Mouse (Mus musculus): ENCODE results near the gene Nsf.

Nsf gene

GRCm38 (mm10) chr11:103941351-103941750, 12.5 kb downstream of the Nsf start:
- DNase-seq (ENCODE audit: low read depth, low spot score) = no peak

DNA sequence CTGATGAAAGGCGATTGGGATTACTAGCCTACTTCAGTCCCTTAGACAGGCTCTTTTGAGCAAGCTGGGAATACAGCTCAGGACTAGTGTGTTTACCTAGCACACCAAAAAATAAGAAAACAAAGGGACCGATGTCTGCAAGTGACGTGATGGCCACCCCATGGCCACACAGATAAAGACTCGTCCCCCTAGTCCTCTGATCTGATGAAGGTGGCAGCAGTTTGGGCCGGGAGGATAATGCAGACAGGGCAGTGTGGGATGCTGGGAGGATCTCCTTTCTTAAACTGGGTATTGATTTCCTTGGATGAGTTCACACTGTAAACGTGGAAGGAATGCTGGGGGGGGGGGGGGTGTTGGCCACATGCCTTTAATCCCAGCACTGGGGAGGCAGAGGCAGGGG, 13.0 kb downstream of the Nsf start:
- no peak for DNase-seq (ENCODE audit: low read depth, low spot score)

GRCm38 (mm10) chr11:103937976-103938728, 15.7 kb downstream of the Nsf start:
- DNase-seq (ENCODE audit: low read depth, low spot score) = no peak

- DNase-seq (ENCODE audit: low read depth, low spot score) = no peak
Measured at GRCm38 (mm10) chr11:103937451-103937850, 16.4 kb downstream of the Nsf start.

- no peak for DNase-seq (ENCODE audit: low read depth, low spot score)
Measured at GRCm38 (mm10) chr11:103935717-103936116, 18.1 kb downstream of the Nsf start.

DNA sequence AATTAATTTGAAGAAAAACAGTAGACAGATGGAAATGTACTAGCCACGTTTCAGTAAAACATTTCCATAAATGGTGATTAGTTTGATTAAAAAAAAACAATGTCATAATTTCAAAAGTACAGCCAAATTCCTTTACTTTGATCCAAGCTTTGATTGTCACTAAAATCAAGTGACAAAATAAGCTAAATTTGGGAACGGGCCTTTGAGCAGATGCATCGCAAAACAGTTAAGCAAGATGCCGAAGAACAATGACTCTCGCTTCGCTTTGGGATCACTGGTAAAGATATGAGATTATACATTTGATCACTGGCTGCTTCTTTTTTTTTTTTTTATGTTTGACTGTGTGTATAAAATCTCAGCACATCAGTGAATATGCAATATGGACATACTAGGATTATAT, 20.0 kb downstream of the Nsf start:
- DNase-seq (ENCODE audit: low read depth, low spot score) = no peak

DNA sequence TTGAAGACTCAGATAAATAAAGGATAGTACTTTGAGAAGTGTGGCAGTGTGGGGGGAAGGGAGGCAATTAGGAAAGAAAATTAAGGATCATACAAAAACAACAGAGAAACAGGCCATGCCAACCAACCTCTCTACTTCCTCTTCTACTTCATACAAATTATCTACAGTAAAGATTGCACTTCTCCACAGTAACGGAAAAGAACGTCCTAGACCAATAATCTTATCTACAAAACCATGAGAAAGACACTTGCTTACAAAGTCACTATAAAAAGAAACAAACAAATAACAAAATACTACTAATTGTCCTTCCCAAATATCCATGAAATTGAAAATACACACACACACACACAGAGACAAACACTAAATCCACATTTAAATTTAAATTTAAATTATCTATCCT, 29.9 kb downstream of the Nsf start:
- no peak for DNase-seq (ENCODE audit: low read depth, low spot score)

DNA sequence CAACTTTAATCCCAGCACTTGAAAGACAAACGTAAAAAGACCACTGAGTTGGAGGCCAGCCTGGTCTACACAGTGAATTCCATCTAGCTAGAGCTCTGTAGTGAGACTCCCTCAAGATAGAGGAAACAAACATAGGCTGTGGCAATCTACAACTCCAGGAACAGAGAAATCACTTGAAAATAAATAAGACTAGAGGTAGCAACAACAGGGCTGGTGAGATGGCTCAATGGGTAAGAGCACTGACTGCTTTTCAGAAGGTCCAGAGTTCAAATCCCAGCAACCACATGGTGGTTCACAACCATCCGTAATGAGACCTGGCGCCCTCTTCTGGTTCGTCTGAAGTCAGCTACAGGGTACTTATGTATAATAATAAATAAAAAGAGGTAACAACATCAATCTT, 30.6 kb downstream of the Nsf start:
- no peak for DNase-seq (ENCODE audit: low read depth, low spot score)

DNA sequence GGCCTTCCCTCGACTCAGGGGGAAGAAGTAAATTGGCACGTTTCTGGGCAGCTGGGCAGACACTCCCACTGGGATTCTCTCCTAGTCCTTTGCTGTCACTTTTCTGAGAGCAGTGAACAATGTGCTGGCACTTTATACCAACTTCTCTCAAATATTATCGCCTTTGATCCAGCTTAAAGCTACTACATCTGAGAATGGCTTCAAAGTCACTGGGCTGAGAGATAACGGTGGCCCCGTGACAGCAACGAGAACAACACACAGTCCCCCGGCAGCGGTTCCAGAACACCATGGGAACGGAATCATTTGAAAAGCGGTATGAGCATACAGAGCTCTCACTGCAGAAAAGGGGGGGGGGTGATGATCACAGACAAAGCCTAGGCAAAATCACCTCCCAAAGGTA, 31.0 kb downstream of the Nsf start:
- DNase-seq (ENCODE audit: low read depth, low spot score) = no peak

DNA sequence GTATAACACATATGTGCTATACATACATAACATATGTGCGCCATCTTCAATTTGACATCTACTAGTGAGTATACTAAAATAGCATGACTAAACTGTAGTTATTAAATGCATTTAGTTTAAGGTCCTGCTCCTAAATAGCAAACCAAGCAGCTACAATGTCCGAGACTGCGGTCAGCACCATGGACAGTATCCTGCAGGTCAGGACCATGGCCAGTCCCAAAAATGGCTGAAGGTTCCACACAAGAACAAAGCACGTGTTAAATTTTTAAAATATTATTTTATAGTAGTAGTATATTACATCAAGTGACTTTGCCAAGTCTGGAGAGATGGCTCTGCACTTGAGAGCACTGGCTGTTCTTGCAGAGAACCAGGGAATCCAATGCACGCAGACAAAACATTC, 33.2 kb downstream of the Nsf start:
- no peak for DNase-seq (ENCODE audit: low read depth, low spot score)

GRCm38 (mm10) chr11:103916807-103917206, 37.0 kb downstream of the Nsf start:
- no peak for DNase-seq (ENCODE audit: low read depth, low spot score)

DNA sequence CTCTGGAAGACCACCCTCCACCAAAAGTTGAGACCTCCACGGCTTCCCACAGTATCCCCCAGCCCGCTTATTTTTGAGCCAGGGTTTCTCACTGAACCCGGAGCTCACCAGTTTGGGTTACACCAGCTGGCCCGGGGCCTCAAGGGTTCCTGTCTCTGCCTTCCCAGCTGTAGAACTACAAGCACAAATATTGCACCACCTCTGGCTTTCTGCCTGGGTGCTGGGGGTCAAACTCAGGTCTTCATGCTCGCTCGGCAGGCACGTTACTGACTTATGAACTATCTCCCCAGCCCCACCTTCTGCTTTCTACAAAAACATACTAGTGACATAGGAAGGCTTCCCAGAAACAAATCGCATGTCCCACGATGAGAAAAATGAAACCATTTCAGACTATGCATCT, 38.2 kb downstream of the Nsf start:
- DNase-seq (ENCODE audit: low read depth, low spot score) = no peak

GRCm38 (mm10) chr11:103910993-103911585, 42.8 kb downstream of the Nsf start:
- DNase-seq (ENCODE audit: low read depth, low spot score) = no peak

GRCm38 (mm10) chr11:103910531-103910930, 43.3 kb downstream of the Nsf start:
- no peak for DNase-seq (ENCODE audit: low read depth, low spot score)

- DNase-seq (ENCODE audit: low read depth, low spot score) = no peak
Measured at GRCm38 (mm10) chr11:103909809-103910208, 44.0 kb downstream of the Nsf start.

- DNase-seq (ENCODE audit: low read depth, low spot score) = no peak
Measured at GRCm38 (mm10) chr11:103909396-103909795, 44.5 kb downstream of the Nsf start.

DNA sequence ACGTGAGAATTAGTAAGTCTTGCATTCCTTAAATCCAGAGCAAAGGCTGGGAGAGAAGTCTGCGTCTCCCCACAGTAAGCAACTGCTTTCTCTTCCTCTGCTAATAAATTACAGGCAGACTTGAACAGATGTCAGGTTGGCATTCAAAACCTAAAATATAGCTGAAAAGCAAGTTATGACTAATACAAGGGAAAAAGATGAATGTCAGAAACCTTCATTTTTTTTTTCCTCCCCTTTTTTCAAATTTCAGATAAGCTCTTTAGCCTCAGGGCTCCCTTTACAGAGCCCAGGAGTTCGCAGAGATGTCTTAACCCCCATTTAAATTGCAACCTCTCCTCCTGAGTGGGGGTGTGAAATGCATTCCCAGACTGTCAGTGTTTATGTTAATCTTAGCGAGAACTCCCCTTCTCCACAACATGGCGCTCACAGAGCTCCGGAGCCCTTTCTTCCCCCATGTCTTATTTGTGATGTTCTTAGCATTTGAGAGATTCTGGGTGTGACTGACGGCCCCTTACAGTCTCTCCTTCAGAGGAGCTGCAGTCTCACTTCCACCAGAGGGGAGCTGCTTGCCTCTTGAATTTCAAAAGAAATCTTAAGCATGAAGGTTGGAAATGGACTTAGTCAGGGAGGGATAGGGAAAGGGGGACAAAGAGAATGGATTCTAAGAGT, 47.7 kb downstream of the Nsf start:
- DNase-seq (ENCODE audit: low read depth, low spot score) = no peak

GRCm38 (mm10) chr11:103905506-103905905, 48.4 kb downstream of the Nsf start:
- no peak for DNase-seq (ENCODE audit: low read depth, low spot score)

DNA sequence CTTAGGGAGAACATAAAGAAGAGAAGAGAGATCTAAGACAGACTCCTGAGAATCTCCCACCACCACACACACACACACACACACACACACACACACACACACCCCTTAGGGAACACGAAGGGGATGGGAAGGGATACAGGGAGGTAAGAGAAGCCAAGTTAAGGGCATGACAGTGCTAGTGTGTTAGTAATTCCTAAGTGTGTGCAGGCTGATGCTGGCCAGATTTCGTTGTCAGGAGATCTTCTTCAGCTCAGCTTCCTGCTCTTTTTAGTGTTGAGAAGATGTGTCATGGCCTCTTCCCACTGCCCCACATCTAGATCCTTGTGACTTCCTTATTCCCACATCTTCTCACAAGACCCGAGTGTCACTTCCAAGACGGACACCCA, 52.3 kb downstream of the Nsf start:
- no peak for DNase-seq (ENCODE audit: low read depth, low spot score)

- DNase-seq (ENCODE audit: low read depth, low spot score) = peak; percentile 57
Measured at GRCm38 (mm10) chr11:103900803-103901580, 52.9 kb downstream of the Nsf start.

GRCm38 (mm10) chr11:103896966-103897750, 56.7 kb downstream of the Nsf start:
- no peak for DNase-seq (ENCODE audit: low read depth, low spot score)

Data from skeletal muscle tissue, adult 2 months (tissue).